Mouse (Mus musculus) heart, adult 2 months (tissue): ENCODE results near the gene Anxa4.

Experiments used
- CTCF ChIP-seq: fragments of 200-600 bp; IDR thresholded peaks from 2 replicates; pipeline ENCODE4 v1.8.1; 2022; ENCODE audit warnings: antibody characterized with exemption, mild to moderate bottlenecking, moderate library complexity
- POLR2A ChIP-seq: fragments of 200-500 bp; IDR thresholded peaks from 2 replicates; pipeline ENCODE4 v1.6.1; 2011; ENCODE audit warnings: mild to moderate bottlenecking, low read depth, low read length, control low read depth; ENCODE audit not compliant: insufficient read depth

GRCm38 (mm10) chr6:86777181-86777580, 16.2 kb downstream of the Anxa4 start:
- TF ChIP-seq CTCF (no peak), POLR2A (no peak)
